Mouse (Mus musculus) bone marrow, adult 2 months (tissue): ENCODE data around the gene Fam114a2. TPM values are rescaled to one million over a fixed set of nuclear protein-coding genes. Genes with fewer than 3 reads are reported as not detected.
A peak's percentile ranks its signal among the peaks of the same experiment; 100 is the strongest.

Experiments
- H3K27ac ChIP-seq: fragments of 200-500 bp; 2 replicates; pipeline ENCODE4 v1.5.1; 2012; ENCODE audit warnings: low read depth, mild to moderate bottlenecking, control low read depth, inconsistent platforms, low read length; ENCODE audit not compliant: control insufficient read depth, poor library complexity, insufficient read depth
- H3K4me1 ChIP-seq: fragments of 200-500 bp; 2 replicates; pipeline ENCODE4 v1.6.1; 2011; ENCODE audit warnings: low read length; ENCODE audit not compliant: control insufficient read depth, insufficient read depth
- H3K4me3 ChIP-seq: fragments of 200-500 bp; replicated peaks from 2 replicates; pipeline ENCODE3; 2011; ENCODE audit warnings: mild to moderate bottlenecking, low read depth, low read length, control low read depth; ENCODE audit not compliant: control insufficient read depth
- CTCF ChIP-seq: fragments of 200-500 bp; IDR thresholded peaks from 2 replicates; pipeline ENCODE4 v1.5.1; 2011; ENCODE audit warnings: low read length, control low read depth; ENCODE audit not compliant: control insufficient read depth, insufficient read depth
- POLR2A ChIP-seq: fragments of 200-500 bp; IDR thresholded peaks from 2 replicates; pipeline ENCODE4 v1.6.1; 2011; ENCODE audit warnings: low read depth, mild to moderate bottlenecking, control low read depth, low read length, borderline replicate concordance; ENCODE audit not compliant: control insufficient read depth
- WGBS: fragments of 180-500 bp; shearing (Covaris S2); methylation state at CpG from one replicate; pipeline ENCODE4 v1.1.7; 2018; 5-methylcytosine and 5-hydroxymethylcytosine counted together
- polyA plus RNA-seq: library from polyadenylated mRNA; stranded (reverse); fragments of >200 nt; gene quantifications from 2 replicates; pipeline ENCODE4 v1.2.4, GENCODE M21; 2011; ENCODE audit warnings: low replicate concordance; ENCODE audit not compliant: missing spikeins, insufficient read depth, insufficient read length

Gene Fam114a2
- polyA plus RNA-seq, 1 experiment, result 31.0 TPM

- H3K4me1 ChIP-seq, result no peaks in the 10 kb centered on the region
- no peak for TF ChIP-seq POLR2A
- TF ChIP-seq CTCF, result no peak
- H3K4me3 ChIP-seq, result no peak overlapping the region
- WGBS, result 62% methylated on average over 6 of the region's 6 CpGs
- H3K27ac ChIP-seq, result no peak overlapping the region
These were observed 44.0 kb downstream of the Fam114a2 start for GRCm38 (mm10) chr11:57474296-57474941.

- 67% methylated on average over 7 of the region's 7 CpGs for WGBS
These were observed 47.4 kb downstream of the Fam114a2 start for GRCm38 (mm10) chr11:57470979-57471378.

GRCm38 (mm10) chr11:57470056-57470455 lies 48.4 kb downstream of the Fam114a2 start:
- Histone ChIP-seq H3K27ac (no peak overlapping the region), H3K4me3 (no peak overlapping the region), H3K4me1 (no peaks in the 10 kb centered on the region)
- 57% methylated on average over 6 of the region's 6 CpGs for WGBS
- no peak for TF ChIP-seq CTCF
- TF ChIP-seq POLR2A, result no peak

More at GRCm38 (mm10) chr11:57470979-57471378, 47.4 kb downstream of the Fam114a2 start:
- Histone ChIP-seq H3K4me3 (no peak overlapping the region), H3K27ac (no peak overlapping the region), H3K4me1 (no peaks in the 10 kb centered on the region)
- no peak for TF ChIP-seq POLR2A

GRCm38 (mm10) chr11:57468706-57469105 lies 49.7 kb downstream of the Fam114a2 start:
- WGBS, result 65% methylated on average over 4 of the region's 4 CpGs
- no peak overlapping the region for H3K4me3 ChIP-seq
- no peak for TF ChIP-seq POLR2A
- peak; percentile 13; the same call in 1 of the 2 replicates for TF ChIP-seq CTCF
- no peaks in the 10 kb centered on the region for H3K4me1 ChIP-seq
- H3K27ac ChIP-seq, result no peak overlapping the region

- TF ChIP-seq POLR2A, result no peak
- peak; percentile 85 for TF ChIP-seq CTCF
- H3K4me3 ChIP-seq, result no peak overlapping the region
- WGBS, result 37% methylated on average over 23 of the region's 23 CpGs
- no peaks in the 10 kb centered on the region for H3K4me1 ChIP-seq
- H3K27ac ChIP-seq, result no peak overlapping the region
These were observed 51.0 kb downstream of the Fam114a2 start for GRCm38 (mm10) chr11:57467159-57468110.

GRCm38 (mm10) chr11:57465844-57466243 lies 52.6 kb downstream of the Fam114a2 start:
- 69% methylated on average over 3 of the region's 3 CpGs for WGBS
- TF ChIP-seq CTCF (no peak), POLR2A (no peak)
- Histone ChIP-seq H3K27ac (no peak overlapping the region), H3K4me1 (no peaks in the 10 kb centered on the region), H3K4me3 (no peak overlapping the region)

- H3K27ac ChIP-seq, result no peak overlapping the region
- no peaks in the 10 kb centered on the region for H3K4me1 ChIP-seq
- H3K4me3 ChIP-seq, result no peak overlapping the region
- 53% methylated on average over 8 of the region's 8 CpGs for WGBS
- no peak for TF ChIP-seq POLR2A
- TF ChIP-seq CTCF, result no peak
These were observed 53.4 kb downstream of the Fam114a2 start for GRCm38 (mm10) chr11:57465025-57465424.

GRCm38 (mm10) chr11:57459759-57460158 lies 58.7 kb downstream of the Fam114a2 start:
- TF ChIP-seq POLR2A (no peak), CTCF (no peak)
- Histone ChIP-seq H3K27ac (no peak overlapping the region), H3K4me3 (no peak overlapping the region), H3K4me1 (no peaks in the 10 kb centered on the region)
- 70% methylated on average over 6 of the region's 6 CpGs for WGBS
